Mouse (Mus musculus) liver, embryonic 11.5 days (tissue): ENCODE data around the gene Hist1h2ba. TPM values are rescaled to one million over a fixed set of nuclear protein-coding genes. Genes with fewer than 3 reads are reported as not detected.

ENCODE experiments used
- ATAC-seq: fragments of 200-750 bp; cut with Nextera tagmentation; replicated peaks from 2 replicates; pipeline ENCODE4 v1.8.0; 2017; ENCODE audit warnings: moderate number of reproducible peaks, mild to moderate bottlenecking, moderate TSS enrichment, moderate library complexity; ENCODE audit not compliant: low FRiP score
- DNase-seq: peaks from one replicate; pipeline ENCODE4 v3.0.0-alpha.2; 2017; ENCODE audit warnings: low spot score
- H3K27ac ChIP-seq: fragments of 300-500 bp; sonication (generic); 2 replicates; pipeline ENCODE4 v1.5.1; 2014; ENCODE audit warnings: mild to moderate bottlenecking, low read depth, low read length, control low read depth
- H3K27me3 ChIP-seq: fragments of 300-500 bp; sonication (generic); replicated peaks from 2 replicates; pipeline ENCODE4 v1.6.1; 2014; ENCODE audit warnings: low read length, mixed read lengths; ENCODE audit not compliant: control insufficient read depth, insufficient read depth
- H3K36me3 ChIP-seq: fragments of 300-500 bp; sonication (generic); 2 replicates; pipeline ENCODE4 v1.6.1; 2014; ENCODE audit warnings: mild to moderate bottlenecking, low read length, moderate library complexity, mixed read lengths; ENCODE audit not compliant: control insufficient read depth, insufficient read depth
- H3K4me1 ChIP-seq: fragments of 300-500 bp; sonication (generic); replicated peaks from 2 replicates; pipeline ENCODE4 v1.6.1; 2014; ENCODE audit warnings: low read length, mixed read lengths; ENCODE audit not compliant: control insufficient read depth, insufficient read depth
- H3K4me2 ChIP-seq: fragments of 300-500 bp; sonication (generic); 2 replicates; pipeline ENCODE4 v1.6.1; 2014; ENCODE audit warnings: mild to moderate bottlenecking, control low read depth, moderate library complexity
- H3K4me3 ChIP-seq: fragments of 300-500 bp; sonication (generic); 2 replicates; pipeline ENCODE4 v1.5.1; 2014; ENCODE audit warnings: low read depth, low read length, control low read depth
- H3K9ac ChIP-seq: fragments of 300-500 bp; sonication (generic); 2 replicates; pipeline ENCODE4 v1.6.1; 2014; ENCODE audit warnings: low read depth, low read length, control low read depth
- H3K9me3 ChIP-seq: fragments of 300-500 bp; sonication (generic); 2 replicates; pipeline ENCODE4 v1.6.1; 2016; ENCODE audit warnings: low read length, inconsistent platforms, mixed read lengths; ENCODE audit not compliant: control insufficient read depth
- WGBS: fragments of 180-500 bp; shearing (Covaris S2); extraction: QIAGEN DNeasy Blood & Tissue Kit; methylation state at CpG from one replicate; pipeline ENCODE4 v1.1.7; 2014; 5-methylcytosine and 5-hydroxymethylcytosine counted together
- microRNA-seq: library from miRNA; unstranded; fragments of <30 nt; microRNA quantifications from one replicate; pipeline ENCODE4, GENCODE M21; 2017; ENCODE audit warnings: borderline number of aligned reads
- polyA plus RNA-seq: library from polyadenylated mRNA; unstranded; fragments of >200 nt; fragmentation: Nextera tagmentation; extraction: Ambion mirVana; gene quantifications from 2 replicates; pipeline ENCODE4 v1.2.1, GENCODE M21; 2014

The Hist1h2ba gene
- polyA plus RNA-seq, 1 experiment from 2014 or later, result not detected

DNA sequence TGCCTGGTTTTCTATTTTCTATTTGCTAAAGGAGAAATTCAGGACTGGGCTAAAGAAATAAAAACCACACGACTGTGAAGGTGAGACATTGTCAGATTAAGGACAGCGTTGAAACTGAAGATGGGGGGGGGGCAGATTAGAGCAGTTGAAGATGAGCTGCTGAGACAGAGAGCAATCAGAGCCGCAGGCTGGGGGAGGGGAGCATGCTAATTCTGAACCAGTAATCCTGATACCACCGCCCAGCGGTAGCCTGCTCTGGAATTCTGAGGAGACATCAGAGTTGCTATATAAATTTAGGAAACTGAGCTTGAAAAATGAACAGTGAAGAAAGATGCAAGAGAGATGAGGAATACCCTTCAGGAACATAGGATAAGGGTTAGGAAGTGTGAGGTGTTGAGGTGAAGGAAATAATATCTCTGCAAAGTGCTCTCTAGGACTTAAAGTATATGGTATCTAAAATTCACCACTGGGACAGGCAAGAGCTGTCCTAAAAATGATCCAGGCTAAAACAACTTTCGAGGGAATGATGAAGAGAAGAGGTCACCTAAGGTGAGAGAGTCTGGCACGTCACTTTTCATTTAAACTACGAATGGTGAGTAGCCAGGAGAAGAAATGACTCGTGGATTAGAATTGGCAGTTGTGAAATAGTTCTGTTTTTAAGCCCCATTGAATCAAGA lies 41.2 kb downstream of the Hist1h2ba start:
- no peaks in the 10 kb centered on the region for H3K9me3 ChIP-seq
- ATAC-seq (no peak), DNase-seq (no peak)
- H3K4me2 ChIP-seq, result no peak overlapping the region
- no peak overlapping the region for H3K4me3 ChIP-seq
- H3K9ac ChIP-seq, result no peak overlapping the region
- H3K27ac ChIP-seq, result no peak overlapping the region
- WGBS, result 42% methylated on average over 9 of the region's 9 CpGs
- H3K4me1 ChIP-seq, result no peaks in the 10 kb centered on the region
- no peaks in the 10 kb centered on the region for H3K27me3 ChIP-seq
- H3K36me3 ChIP-seq, result no peaks in the 10 kb centered on the region

DNA sequence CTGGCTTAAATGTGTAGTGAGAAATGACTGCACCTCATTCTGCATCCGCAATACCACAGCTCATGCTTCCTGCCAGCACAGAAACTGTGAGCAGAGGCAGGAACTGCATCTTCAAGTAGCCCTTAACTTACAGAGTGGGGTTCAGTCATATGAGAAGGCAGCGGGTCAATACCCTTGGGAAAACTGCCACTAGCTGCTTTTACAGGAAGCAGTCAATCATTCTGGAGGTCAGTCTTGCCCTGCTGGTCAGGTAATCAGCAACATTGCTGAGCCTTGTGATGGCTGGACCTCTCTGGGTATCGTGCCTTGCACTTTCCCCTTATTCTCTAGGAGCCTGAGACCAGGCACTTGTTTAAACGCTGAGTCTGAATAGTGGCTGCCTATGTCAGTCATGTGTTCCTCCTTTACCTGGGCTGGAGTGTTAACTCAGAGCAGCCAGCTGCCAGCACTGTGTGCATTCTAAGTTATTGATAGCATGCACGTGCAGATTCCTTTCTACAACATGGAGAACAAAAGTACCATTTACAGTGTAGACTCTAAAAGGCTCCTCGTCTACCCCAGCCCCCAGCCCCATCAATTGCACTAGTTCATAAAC lies 44.8 kb downstream of the Hist1h2ba start:
- no peaks in the 10 kb centered on the region for H3K4me1 ChIP-seq
- WGBS, result 67% methylated on average over 6 of the region's 6 CpGs
- no peaks in the 10 kb centered on the region for H3K9me3 ChIP-seq
- H3K36me3 ChIP-seq, result no peaks in the 10 kb centered on the region
- H3K9ac ChIP-seq, result no peak overlapping the region
- ATAC-seq (no peak), DNase-seq (no peak)
- no peak overlapping the region for H3K4me2 ChIP-seq
- no peak overlapping the region for H3K27ac ChIP-seq
- no peaks in the 10 kb centered on the region for H3K27me3 ChIP-seq
- no peak overlapping the region for H3K4me3 ChIP-seq

GRCm38 (mm10) chr13:23887026-23887725 lies 46.8 kb downstream of the Hist1h2ba start:
- WGBS, result 70% methylated on average over 3 of the region's 3 CpGs
- no peak overlapping the region for H3K4me2 ChIP-seq
- no peaks in the 10 kb centered on the region for H3K9me3 ChIP-seq
- no peaks in the 10 kb centered on the region for H3K4me1 ChIP-seq
- no peak overlapping the region for H3K9ac ChIP-seq
- ATAC-seq, result no peak; the same call in 1 of the 2 replicates
- DNase-seq, result no peak
- H3K4me3 ChIP-seq, result no peak overlapping the region
- H3K27me3 ChIP-seq, result no peaks in the 10 kb centered on the region
- H3K36me3 ChIP-seq, result no peaks in the 10 kb centered on the region
- H3K27ac ChIP-seq, result no peak overlapping the region

GRCm38 (mm10) chr13:23885540-23885939 lies 48.4 kb downstream of the Hist1h2ba start:
- Histone ChIP-seq H3K36me3 (no peaks in the 10 kb centered on the region), H3K27me3 (no peaks in the 10 kb centered on the region), H3K9ac (no peak overlapping the region), H3K27ac (no peak overlapping the region), H3K9me3 (no peaks in the 10 kb centered on the region), H3K4me1 (no peaks in the 10 kb centered on the region), H3K4me2 (no peak overlapping the region), H3K4me3 (no peak overlapping the region)
- no peak for DNase-seq
- WGBS, result 23% methylated on average over 2 of the region's 2 CpGs
- ATAC-seq, result no peak

Small RNA genes lying within 50 kb of the gene (microRNA-seq; reads per million reads assigned to microRNA genes)
- gene Gm44344, result not detected

Other genes with a start within 250 kb of the Hist1h2ba start
- 31.9 and 35.7 TPM in 2 replicates for gene Hist1h2bc, start 250.0 kb downstream of the Hist1h2ba start, polyA plus RNA-seq
- gene Hist1h1t, start 238.3 kb downstream of the Hist1h2ba start, polyA plus RNA-seq, result not detected in 2 replicates
- gene Hist1h4c, start 235.7 kb downstream of the Hist1h2ba start, polyA plus RNA-seq, result 5.1 and 5.2 TPM in 2 replicates
- 6.1 and 7.2 TPM in 2 replicates for gene Hfe, start 223.3 kb downstream of the Hist1h2ba start, polyA plus RNA-seq
- 24.2 and 25.8 TPM in 2 replicates for gene Hist1h1c, start 195.3 kb downstream of the Hist1h2ba start, polyA plus RNA-seq
- 6.1 and 6.7 TPM in 2 replicates for gene Hist1h3c, start 188.6 kb downstream of the Hist1h2ba start, polyA plus RNA-seq
- gene Hist1h2bb, start 187.4 kb downstream of the Hist1h2ba start, polyA plus RNA-seq, result 3.1 and 4.6 TPM in 2 replicates
- gene Hist1h2ab, start 183.0 kb downstream of the Hist1h2ba start, polyA plus RNA-seq, result 38.5 and 42.1 TPM in 2 replicates
- gene Hist1h3b, start 181.9 kb downstream of the Hist1h2ba start, polyA plus RNA-seq, result 5.5 and 8.3 TPM in 2 replicates
- gene Hist1h4b, start 177.1 kb downstream of the Hist1h2ba start, polyA plus RNA-seq, result 4.0 TPM in 2 replicates
- 0.57 TPM in 1 of 2 replicates, not detected in the other for gene Hist1h4a, start 172.9 kb downstream of the Hist1h2ba start, polyA plus RNA-seq
- gene Hist1h3a, start 171.8 kb downstream of the Hist1h2ba start, polyA plus RNA-seq, result 4.2 and 8.8 TPM in 2 replicates
- 2.8 and 3.9 TPM in 2 replicates for gene Hist1h1a, start 170.5 kb downstream of the Hist1h2ba start, polyA plus RNA-seq
- gene Trim38, start 164.2 kb downstream of the Hist1h2ba start, polyA plus RNA-seq, result not detected in 2 replicates
- 0.26 and 0.56 TPM in 2 replicates for gene Slc17a2, start 127.2 kb downstream of the Hist1h2ba start, polyA plus RNA-seq
- gene Slc17a3, start 94.7 kb downstream of the Hist1h2ba start, polyA plus RNA-seq, result 0.36 and 0.43 TPM in 2 replicates
- not detected in 2 replicates for gene Slc17a1, start 66.4 kb downstream of the Hist1h2ba start, polyA plus RNA-seq
- gene Slc17a4, start 19.1 kb downstream of the Hist1h2ba start, polyA plus RNA-seq, result 0.06 TPM in 1 of 2 replicates, not detected in the other
- gene Hist1h2aa, start 306 bp upstream of the Hist1h2ba start, polyA plus RNA-seq, result not detected in 2 replicates
- gene Scgn, start 57.1 kb upstream of the Hist1h2ba start, polyA plus RNA-seq, result 0.21 TPM in 1 of 2 replicates, not detected in the other